Mouse (Mus musculus): Measurements from ENCODE around the gene Lifr. TPM values are rescaled to one million over a fixed set of nuclear protein-coding genes. Genes with fewer than 3 reads are reported as not detected.

Gene Lifr
- total RNA-seq, 2 experiments from 2014 or later = 57.7 to 60.9 TPM

- DNase-seq = no peak
- intact Hi-C loops (cut with DNase I) = no loop called here
Measured at GRCm38 (mm10) chr15:7126171-7126570, 35.8 kb downstream of the Lifr start.

- DNase-seq = peak in 1 of 2 experiments; percentile 64
- intact Hi-C loops (cut with DNase I) = loop anchor here (2.0 kb wide), 1 partner anchor 220 kb away; no protein-coding TSS in a partner anchor
Measured at GRCm38 (mm10) chr15:7128627-7129126, 38.3 kb downstream of the Lifr start.

- intact Hi-C loops (cut with DNase I) = loop anchor here (2.0 kb wide), 1 partner anchor 221 kb away; no protein-coding TSS in a partner anchor
- DNase-seq = peak; percentile 90 to 92
Measured at GRCm38 (mm10) chr15:7129127-7129943, 38.9 kb downstream of the Lifr start.

- intact Hi-C loops (cut with DNase I) = loop anchor here (2.0 to 10.0 kb wide), 7 partner anchors 37 to 425 kb away; partner anchors contain the start of gene Rictor
- no peak for DNase-seq
Measured at GRCm38 (mm10) chr15:7129944-7130287, 39.5 kb downstream of the Lifr start.

GRCm38 (mm10) chr15:7130691-7131225 is 40.3 kb downstream of the Lifr start:
- DNase-seq = no peak
- intact Hi-C loops (cut with DNase I) = loop anchor here (2.0 to 10.0 kb wide), 6 partner anchors 37 to 426 kb away; partner anchors contain the start of gene Rictor

GRCm38 (mm10) chr15:7132741-7133140 is 42.3 kb downstream of the Lifr start:
- intact Hi-C loops (cut with DNase I) = loop anchor here (5.0 to 10.0 kb wide), 5 partner anchors 35 to 428 kb away; partner anchors contain the start of gene Rictor
- DNase-seq = peak; percentile 47 to 53

- intact Hi-C loops (cut with DNase I) = loop anchor here (5.0 to 10.0 kb wide), 5 partner anchors 33 to 430 kb away; partner anchors contain the start of gene Rictor
- DNase-seq = peak in 1 of 2 experiments; percentile 56
Measured at GRCm38 (mm10) chr15:7134454-7135052, 44.1 kb downstream of the Lifr start.

GRCm38 (mm10) chr15:7135982-7136562 is 45.7 kb downstream of the Lifr start:
- DNase-seq = no peak
- intact Hi-C loops (cut with DNase I) = loop anchor here (10.0 kb wide), 2 partner anchors 309 to 431 kb away; partner anchors contain the start of gene Rictor

GRCm38 (mm10) chr15:7136912-7137311 is 46.5 kb downstream of the Lifr start:
- DNase-seq = no peak
- intact Hi-C loops (cut with DNase I) = loop anchor here (10.0 kb wide), 2 partner anchors 308 to 432 kb away; partner anchors contain the start of gene Rictor

GRCm38 (mm10) chr15:7137607-7138006 is 47.2 kb downstream of the Lifr start:
- DNase-seq = no peak
- intact Hi-C loops (cut with DNase I) = loop anchor here (10.0 kb wide), 2 partner anchors 307 to 433 kb away; partner anchors contain the start of gene Rictor

- DNase-seq = no peak
- intact Hi-C loops (cut with DNase I) = loop anchor here (10.0 kb wide), 2 partner anchors 306 to 434 kb away; partner anchors contain the start of gene Rictor
Measured at GRCm38 (mm10) chr15:7138471-7138870, 48.1 kb downstream of the Lifr start.

GRCm38 (mm10) chr15:7140322-7140721 is 49.9 kb downstream of the Lifr start:
- no peak for DNase-seq
- intact Hi-C loops (cut with DNase I) = no loop called here

GRCm38 (mm10) chr15:7141246-7141645 is 50.8 kb downstream of the Lifr start:
- DNase-seq = no peak
- intact Hi-C loops (cut with DNase I) = no loop called here

GRCm38 (mm10) chr15:7143689-7144170 is 53.3 kb downstream of the Lifr start:
- intact Hi-C loops (cut with DNase I) = no loop called here
- no peak for DNase-seq

- intact Hi-C loops (cut with DNase I) = no loop called here
- DNase-seq = no peak
Measured at GRCm38 (mm10) chr15:7144542-7144941, 54.1 kb downstream of the Lifr start.

- DNase-seq = peak; percentile 29 to 54
- intact Hi-C loops (cut with DNase I) = loop anchor here (5.0 kb wide), 1 partner anchor 42 kb away; no protein-coding TSS in a partner anchor
Measured at GRCm38 (mm10) chr15:7144942-7145341, 54.5 kb downstream of the Lifr start.

GRCm38 (mm10) chr15:7145555-7145954 is 55.1 kb downstream of the Lifr start:
- no peak for DNase-seq
- intact Hi-C loops (cut with DNase I) = loop anchor here (5.0 kb wide), 1 partner anchor 42 kb away; no protein-coding TSS in a partner anchor

GRCm38 (mm10) chr15:7146529-7146928 is 56.1 kb downstream of the Lifr start:
- intact Hi-C loops (cut with DNase I) = loop anchor here (5.0 kb wide), 1 partner anchor 41 kb away; no protein-coding TSS in a partner anchor
- no peak for DNase-seq

- DNase-seq = no peak
- intact Hi-C loops (cut with DNase I) = loop anchor here (5.0 kb wide), 1 partner anchor 38 kb away; no protein-coding TSS in a partner anchor
Measured at GRCm38 (mm10) chr15:7149796-7150195, 59.4 kb downstream of the Lifr start.

- intact Hi-C loops (cut with DNase I) = no loop called here
- DNase-seq = no peak
Measured at GRCm38 (mm10) chr15:7150591-7150990, 60.2 kb downstream of the Lifr start.

Data from heart, postnatal 36 days (tissue).